Mouse (Mus musculus) ZHBTc4 (cell line): ENCODE measurements around the gene 4930544D05Rik.
A peak's percentile ranks its signal among the peaks of the same experiment; 100 is the strongest.
"Not testable (repeated sequence)": the region's sequence is repeated elsewhere in the genome, so short reads cannot be mapped to it uniquely, and the experiment has no call there.

ENCODE experiments used
- DNase-seq: peaks from one replicate; pipeline ENCODE4 v3.0.0-alpha.2; 2011; ENCODE audit warnings: low read depth, low spot score

The 4930544D05Rik gene

DNA sequence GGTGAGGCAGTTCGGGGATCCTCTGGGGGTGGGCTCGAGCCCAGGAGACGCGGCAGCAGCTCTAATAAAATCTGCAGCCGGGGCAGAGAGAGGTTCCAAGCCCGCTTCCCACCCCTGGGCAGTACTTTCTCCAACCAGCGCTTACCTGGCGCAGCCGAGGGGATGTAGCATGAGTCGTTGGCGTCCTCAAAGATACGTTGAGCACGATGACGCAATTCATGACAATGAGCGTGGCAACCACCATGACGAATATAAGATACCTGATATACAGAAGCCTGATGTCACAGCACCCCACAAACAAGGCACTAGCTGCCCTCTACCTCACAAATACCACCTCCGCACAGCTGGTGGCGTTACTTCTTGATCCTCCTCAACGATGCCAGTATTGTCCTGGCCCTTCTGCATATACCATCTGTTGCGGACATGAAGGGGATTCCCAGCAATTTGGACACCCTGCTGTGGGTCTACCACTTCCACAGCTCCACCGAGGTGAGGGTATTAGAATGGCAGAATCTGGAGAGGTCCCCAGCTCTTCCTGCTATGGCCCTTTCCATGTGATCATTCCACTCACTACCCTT is at the start of gene 4930544D05Rik:
Gene 4930544D05Rik, plus strand, starts transcription at position 333 of the 578 bp plus-strand sequence.
- peak; percentile 31 for DNase-seq

- no peak for DNase-seq
Measured at GRCm38 (mm10) chr11:70566586-70566985, 49.1 kb upstream of the 4930544D05Rik start.

DNA sequence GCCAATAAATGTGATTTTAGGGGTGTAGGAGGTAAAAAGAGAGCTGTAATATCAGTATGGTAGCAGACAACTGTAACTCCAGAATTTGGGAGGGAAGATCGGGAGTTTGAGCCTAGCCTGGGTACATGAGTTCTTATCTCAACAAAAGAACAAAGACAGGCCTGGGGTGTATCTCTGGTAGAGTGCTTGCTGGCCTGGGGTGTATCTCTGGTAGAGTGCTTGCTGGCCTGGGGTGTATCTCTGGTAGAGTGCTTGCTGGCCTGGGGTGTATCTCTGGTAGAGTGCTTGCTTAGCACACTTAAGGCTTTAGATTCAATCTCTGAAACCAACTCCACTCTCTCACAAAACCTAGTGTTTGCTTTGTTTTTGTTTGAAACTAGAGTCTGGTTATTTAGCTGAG is 45.0 kb upstream of the 4930544D05Rik start:
- DNase-seq = not testable (repeated sequence)

GRCm38 (mm10) chr11:70571641-70572040 is 44.0 kb upstream of the 4930544D05Rik start:
- no peak for DNase-seq

- DNase-seq = no peak
Measured at GRCm38 (mm10) chr11:70572348-70572902, 43.2 kb upstream of the 4930544D05Rik start.

DNA sequence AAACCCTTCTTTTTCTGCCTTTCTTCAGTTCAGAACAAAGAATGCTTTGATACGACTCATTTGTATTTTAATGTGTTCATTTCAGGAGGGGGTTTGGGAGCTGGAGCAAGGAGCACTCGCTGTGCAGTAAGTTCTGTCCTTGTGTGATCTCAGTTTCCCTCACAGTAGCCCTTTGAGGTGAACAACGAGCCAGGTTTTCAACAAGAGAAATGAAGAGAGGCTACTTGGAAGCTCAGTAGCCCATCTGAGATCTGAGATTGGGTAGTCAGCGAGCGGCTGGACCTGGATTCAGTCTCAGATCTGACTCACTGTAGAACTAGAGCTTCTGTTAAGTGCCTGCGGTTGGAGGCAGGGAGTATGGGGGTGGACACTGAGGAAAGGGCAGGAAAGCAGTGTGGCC is 41.8 kb upstream of the 4930544D05Rik start:
- DNase-seq = no peak

GRCm38 (mm10) chr11:70577201-70577600 is 38.4 kb upstream of the 4930544D05Rik start:
- no peak for DNase-seq

- no peak for DNase-seq
Measured at GRCm38 (mm10) chr11:70578962-70579361, 36.7 kb upstream of the 4930544D05Rik start.

- DNase-seq = no peak
Measured at GRCm38 (mm10) chr11:70579710-70580357, 35.8 kb upstream of the 4930544D05Rik start.

- no peak for DNase-seq
Measured at GRCm38 (mm10) chr11:70580358-70580720, 35.3 kb upstream of the 4930544D05Rik start.

DNA sequence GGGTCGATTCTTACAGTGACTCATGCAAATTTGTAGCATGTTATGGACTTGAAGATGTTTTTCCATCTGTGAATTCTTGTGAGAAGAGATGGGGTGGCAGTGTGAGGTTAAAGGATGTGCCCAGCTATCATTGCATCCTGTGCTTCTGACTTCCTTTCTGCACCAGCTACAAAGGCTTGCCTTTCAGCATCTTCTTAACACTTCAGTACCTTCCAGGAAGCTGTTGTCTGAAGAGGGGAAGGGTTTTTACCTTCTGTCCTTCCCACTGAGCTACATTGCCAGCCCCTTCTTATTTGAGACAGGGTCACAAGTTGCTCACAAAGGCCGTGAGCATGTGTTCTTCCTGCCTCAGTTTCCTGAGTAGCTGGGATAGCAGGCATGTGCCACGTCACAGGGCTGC is 34.7 kb upstream of the 4930544D05Rik start:
- no peak for DNase-seq

- no peak for DNase-seq
Measured at GRCm38 (mm10) chr11:70582196-70582595, 33.5 kb upstream of the 4930544D05Rik start.

DNA sequence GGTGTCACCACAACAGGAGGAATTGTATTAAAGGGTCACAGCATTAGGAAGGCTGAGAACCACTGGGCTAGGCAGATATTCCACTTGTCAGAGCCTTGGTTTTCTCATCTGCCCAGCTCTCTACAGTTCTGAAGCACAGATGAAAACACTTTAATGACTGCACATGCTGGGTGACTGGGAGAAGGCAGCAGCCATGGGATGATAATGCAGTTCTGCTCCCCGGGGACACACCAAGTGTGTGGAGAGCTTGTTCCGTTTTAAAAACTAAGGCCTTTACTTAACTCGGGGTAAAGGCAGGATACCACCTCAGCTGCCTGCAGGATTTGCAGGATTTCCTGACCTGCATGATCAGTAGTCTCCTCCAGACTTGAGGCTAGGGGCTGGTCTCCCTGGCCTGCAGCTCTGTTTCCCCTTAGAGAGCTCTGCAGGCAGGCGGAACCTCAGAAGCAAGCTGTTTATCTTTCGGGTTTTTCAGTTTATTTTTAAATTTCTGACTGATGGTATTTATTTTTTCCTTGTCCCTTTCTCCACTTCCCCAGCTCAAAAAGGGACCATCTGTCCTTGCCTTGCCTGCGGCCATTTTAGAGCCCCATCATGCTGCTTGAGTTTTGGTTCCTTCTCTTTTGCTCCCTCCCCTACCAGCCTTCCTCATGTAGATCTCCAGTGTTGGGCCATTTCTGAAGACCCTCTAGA is 32.5 kb upstream of the 4930544D05Rik start:
- no peak for DNase-seq

- no peak for DNase-seq
Measured at GRCm38 (mm10) chr11:70583775-70584174, 31.9 kb upstream of the 4930544D05Rik start.

GRCm38 (mm10) chr11:70585457-70585856 is 30.2 kb upstream of the 4930544D05Rik start:
- peak; percentile 23 for DNase-seq

DNA sequence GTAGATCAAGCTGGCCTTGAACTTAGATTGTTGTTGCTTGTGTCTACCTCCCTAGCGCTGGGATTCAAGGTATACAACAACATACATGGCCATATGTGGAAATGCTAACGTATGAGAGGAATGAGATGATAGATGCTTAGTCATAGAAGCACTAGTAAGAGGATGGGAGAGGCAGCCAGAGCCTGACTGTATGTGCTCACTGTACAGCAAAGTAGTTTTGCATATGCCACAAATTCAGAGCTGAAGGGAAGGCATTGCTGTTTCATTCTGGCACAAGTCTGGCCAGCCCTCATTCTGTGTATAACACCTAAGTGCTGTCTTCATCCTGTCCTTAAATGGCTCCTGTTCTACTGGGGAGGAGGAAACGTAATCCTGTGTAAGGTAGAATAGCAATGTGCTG is 29.4 kb upstream of the 4930544D05Rik start:
- DNase-seq = no peak

GRCm38 (mm10) chr11:70586954-70587353 is 28.7 kb upstream of the 4930544D05Rik start:
- DNase-seq = no peak

- DNase-seq = no peak
Measured at GRCm38 (mm10) chr11:70591733-70592132, 23.9 kb upstream of the 4930544D05Rik start.

GRCm38 (mm10) chr11:70594253-70594989 is 21.2 kb upstream of the 4930544D05Rik start:
- no peak for DNase-seq

GRCm38 (mm10) chr11:70595638-70596037 is 20.0 kb upstream of the 4930544D05Rik start:
- no peak for DNase-seq

DNA sequence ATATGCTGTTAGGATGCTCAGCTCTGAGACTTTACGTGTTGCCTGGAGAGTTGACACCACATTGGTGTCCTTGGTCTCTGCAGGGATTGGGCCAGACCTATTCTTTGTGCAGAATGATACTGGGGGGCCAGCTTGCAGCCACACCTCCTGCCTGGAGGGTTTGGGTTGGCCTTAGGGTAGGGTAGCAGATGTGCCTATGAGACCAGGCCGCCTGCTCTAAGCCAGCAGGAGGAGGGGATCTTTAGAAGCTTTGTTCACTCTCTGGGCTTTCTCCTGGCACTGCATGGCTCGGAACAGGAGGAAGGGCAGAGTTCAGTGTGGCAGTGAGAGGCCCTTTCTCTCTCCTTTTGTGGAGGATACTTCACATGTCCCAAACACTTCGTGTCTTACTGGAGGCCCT is 19.6 kb upstream of the 4930544D05Rik start:
- DNase-seq = no peak

DNA sequence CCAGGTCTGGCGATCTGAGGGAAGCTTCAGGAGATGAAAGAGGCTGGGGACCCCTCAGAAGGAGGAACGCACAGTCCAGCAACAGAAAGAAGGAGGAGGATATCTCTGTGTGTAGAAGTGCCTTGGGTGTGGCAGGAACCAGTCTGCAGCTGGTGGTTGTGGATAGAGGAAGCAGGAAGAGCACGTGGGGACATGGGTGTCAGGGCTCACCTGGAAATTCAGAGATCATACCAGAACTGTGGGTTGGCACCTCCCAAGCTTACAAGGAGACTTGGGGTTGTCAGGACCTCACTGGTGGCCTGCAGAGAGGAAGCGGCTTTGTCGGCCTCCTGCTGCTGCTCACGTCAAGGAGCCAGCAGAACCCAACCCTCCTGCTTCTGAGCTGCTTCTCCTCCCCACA is 18.3 kb upstream of the 4930544D05Rik start:
- DNase-seq = no peak
